Mouse (Mus musculus): ENCODE measurements around the gene Cldn4. TPM values are rescaled to one million over a fixed set of nuclear protein-coding genes. Genes with fewer than 3 reads are reported as not detected.
A peak's percentile ranks its signal among the peaks of the same experiment; 100 is the strongest.

Cldn4 gene
- polyA plus RNA-seq, 2 experiments = 50.0 to 61.5 TPM

GRCm38 (mm10) chr5:134932903-134933276, 13.8 kb downstream of the Cldn4 start:
- Histone ChIP-seq H3K4me1 (ENCODE audit: control insufficient read depth, insufficient read depth, low read length) (no peaks in the 10 kb centered on the region), H3K27ac (replicated peaks; ENCODE audit: low read depth, low read length) (no peak overlapping the region), H3K27me3 (ENCODE audit: control insufficient read depth, insufficient read depth, low read length) (no peaks in the 10 kb centered on the region), H3K4me3 (replicated peaks; ENCODE audit: low read length) (peak overlapping the region; percentile 75), H3K36me3 (ENCODE audit: control insufficient read depth, insufficient read depth, low read length) (no peaks in the 10 kb centered on the region), H3K9ac (ENCODE audit: low read depth, low read length, severe bottlenecking) (peak overlapping the region; percentile 64), H3K9me3 (ENCODE audit: control insufficient read depth, low read length) (no peaks in the 10 kb centered on the region), H3K4me2 (replicated peaks; ENCODE audit: low read depth, low read length, severe bottlenecking) (peak overlapping the region; percentile 69)
- TF ChIP-seq POLR2A (IDR thresholded peaks at IDR 0.05; ENCODE audit: borderline replicate concordance, extremely low read depth, insufficient read depth, insufficient read length) = no peak
- DNase-seq (ENCODE audit: low spot score) (peak; percentile 68), ATAC-seq (ENCODE audit: low FRiP score, low read depth) (no peak)
- WGBS = 45% methylated on average over 9 of the region's 9 CpGs

- Histone ChIP-seq H3K4me3 (replicated peaks; ENCODE audit: low read length) (peak within 1 kb of the TSS; percentile 75), H3K27me3 (ENCODE audit: control insufficient read depth, insufficient read depth, low read length) (no peaks in the 10 kb centered on the region), H3K4me1 (ENCODE audit: control insufficient read depth, insufficient read depth, low read length) (no peaks in the 10 kb centered on the region), H3K4me2 (replicated peaks; ENCODE audit: low read depth, low read length, severe bottlenecking) (peak within 1 kb of the TSS; percentile 69), H3K27ac (replicated peaks; ENCODE audit: low read depth, low read length) (no peak within 1 kb of the TSS; the same call in 1 of the 2 replicates), H3K9ac (ENCODE audit: low read depth, low read length, severe bottlenecking) (peak within 1 kb of the TSS; percentile 64), H3K9me3 (ENCODE audit: control insufficient read depth, low read length) (no peaks in the 10 kb centered on the region), H3K36me3 (ENCODE audit: control insufficient read depth, insufficient read depth, low read length) (no peaks in the 10 kb centered on the region)
- ATAC-seq (ENCODE audit: low FRiP score, low read depth) (peak; percentile 98), DNase-seq (ENCODE audit: low spot score) (peak; percentile 92)
- 1% methylated on average over 37 of the region's 41 CpGs for WGBS
- TF ChIP-seq POLR2A (IDR thresholded peaks at IDR 0.05; ENCODE audit: borderline replicate concordance, extremely low read depth, insufficient read depth, insufficient read length) = 0 out of 2 replicates have a peak, but pooled peaks have one; percentile 27
Observed at GRCm38 (mm10) chr5:134932179-134932902, 14.4 kb downstream of the Cldn4 start, which contains the start of gene Mettl27. Gene Mettl27 (plus strand): TSS chr5:134932368.

- ATAC-seq (ENCODE audit: low FRiP score, low read depth) (no peak), DNase-seq (ENCODE audit: low spot score) (no peak)
- Histone ChIP-seq H3K4me2 (replicated peaks; ENCODE audit: low read depth, low read length, severe bottlenecking) (no peak overlapping the region), H3K4me3 (replicated peaks; ENCODE audit: low read length) (no peak overlapping the region), H3K27ac (replicated peaks; ENCODE audit: low read depth, low read length) (no peak overlapping the region), H3K27me3 (ENCODE audit: control insufficient read depth, insufficient read depth, low read length) (no peaks in the 10 kb centered on the region), H3K9me3 (ENCODE audit: control insufficient read depth, low read length) (no peaks in the 10 kb centered on the region), H3K4me1 (ENCODE audit: control insufficient read depth, insufficient read depth, low read length) (no peaks in the 10 kb centered on the region), H3K9ac (ENCODE audit: low read depth, low read length, severe bottlenecking) (no peak overlapping the region), H3K36me3 (ENCODE audit: control insufficient read depth, insufficient read depth, low read length) (no peaks in the 10 kb centered on the region)
- no peak for TF ChIP-seq POLR2A (IDR thresholded peaks at IDR 0.05; ENCODE audit: borderline replicate concordance, extremely low read depth, insufficient read depth, insufficient read length)
- 91% methylated on average over 2 of the region's 2 CpGs for WGBS
Observed at GRCm38 (mm10) chr5:134929988-134930387, 16.7 kb downstream of the Cldn4 start.

DNA sequence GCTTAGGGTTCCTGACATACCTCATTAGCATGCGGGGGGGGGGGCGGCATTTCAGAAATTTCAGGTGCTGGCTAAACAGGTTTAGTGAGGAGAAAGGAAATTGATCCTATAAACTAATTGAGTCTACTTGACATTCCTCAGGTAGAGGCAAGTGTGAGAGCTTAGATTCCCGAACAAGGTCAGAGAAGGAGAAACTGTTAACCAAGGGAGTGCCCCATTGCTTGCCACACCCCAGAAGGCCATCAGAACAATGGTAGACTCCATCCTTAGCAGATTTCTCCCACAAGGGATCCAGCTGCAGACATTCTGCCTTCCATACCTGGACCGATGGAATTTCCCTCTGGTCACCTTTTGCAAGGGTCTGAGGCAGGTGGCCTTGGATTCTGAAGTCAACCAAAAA, 20.0 kb downstream of the Cldn4 start:
- H3K9me3 ChIP-seq (ENCODE audit: control insufficient read depth, low read length) = no peaks in the 10 kb centered on the region
- no peak overlapping the region for H3K4me3 ChIP-seq (replicated peaks; ENCODE audit: low read length)
- no peak overlapping the region for H3K27ac ChIP-seq (replicated peaks; ENCODE audit: low read depth, low read length)
- H3K4me1 ChIP-seq (ENCODE audit: control insufficient read depth, insufficient read depth, low read length) = no peaks in the 10 kb centered on the region
- no peaks in the 10 kb centered on the region for H3K36me3 ChIP-seq (ENCODE audit: control insufficient read depth, insufficient read depth, low read length)
- ATAC-seq (ENCODE audit: low FRiP score, low read depth) = no peak
- TF ChIP-seq POLR2A (IDR thresholded peaks at IDR 0.05; ENCODE audit: borderline replicate concordance, extremely low read depth, insufficient read depth, insufficient read length) = no peak
- no peak for DNase-seq (ENCODE audit: low spot score)
- no peak overlapping the region for H3K9ac ChIP-seq (ENCODE audit: low read depth, low read length, severe bottlenecking)
- no peak overlapping the region for H3K4me2 ChIP-seq (replicated peaks; ENCODE audit: low read depth, low read length, severe bottlenecking)
- WGBS = 72% methylated on average over 4 of the region's 4 CpGs
- no peaks in the 10 kb centered on the region for H3K27me3 ChIP-seq (ENCODE audit: control insufficient read depth, insufficient read depth, low read length)

DNA sequence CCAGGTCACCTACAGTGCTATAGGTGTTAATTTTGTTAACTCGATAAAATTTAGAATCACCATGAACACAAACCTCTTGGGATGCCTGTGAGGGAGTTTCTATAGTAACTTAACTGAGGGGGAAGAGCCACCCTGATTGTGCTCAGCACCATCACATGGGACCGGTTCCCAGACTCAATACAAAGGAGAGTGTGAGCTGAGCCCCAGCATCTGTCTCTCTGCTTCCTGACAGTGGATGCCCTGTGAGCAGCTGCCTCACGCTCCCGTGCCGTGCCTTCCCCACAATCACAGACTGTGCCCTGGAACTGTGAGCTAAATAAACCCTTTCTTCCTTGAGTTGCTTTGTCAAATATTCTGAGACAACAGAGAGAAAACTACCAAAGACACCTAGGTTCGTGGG, 23.6 kb downstream of the Cldn4 start:
- 71% methylated on average over 6 of the region's 6 CpGs for WGBS
- TF ChIP-seq POLR2A (IDR thresholded peaks at IDR 0.05; ENCODE audit: borderline replicate concordance, extremely low read depth, insufficient read depth, insufficient read length) = no peak
- H3K4me3 ChIP-seq (replicated peaks; ENCODE audit: low read length) = no peak overlapping the region
- H3K4me2 ChIP-seq (replicated peaks; ENCODE audit: low read depth, low read length, severe bottlenecking) = no peak overlapping the region
- no peak overlapping the region for H3K27ac ChIP-seq (replicated peaks; ENCODE audit: low read depth, low read length)
- no peaks in the 10 kb centered on the region for H3K36me3 ChIP-seq (ENCODE audit: control insufficient read depth, insufficient read depth, low read length)
- DNase-seq (ENCODE audit: low spot score) = no peak
- no peak overlapping the region for H3K9ac ChIP-seq (ENCODE audit: low read depth, low read length, severe bottlenecking)
- H3K9me3 ChIP-seq (ENCODE audit: control insufficient read depth, low read length) = no peaks in the 10 kb centered on the region
- H3K4me1 ChIP-seq (ENCODE audit: control insufficient read depth, insufficient read depth, low read length) = no peaks in the 10 kb centered on the region
- ATAC-seq (ENCODE audit: low FRiP score, low read depth) = no peak
- H3K27me3 ChIP-seq (ENCODE audit: control insufficient read depth, insufficient read depth, low read length) = no peaks in the 10 kb centered on the region

Measured in limb, embryonic 14.5 days (tissue).